Mouse (Mus musculus) heart, postnatal 10 days (tissue): ENCODE results near the gene Tas2r138. TPM values are rescaled to one million over a fixed set of nuclear protein-coding genes. Genes with fewer than 3 reads are reported as not detected.
"Not testable (repeated sequence)": the region's sequence is repeated elsewhere in the genome, so short reads cannot be mapped to it uniquely, and the experiment has no call there.

Source experiments
- DNase-seq, 2 experiments: peaks; one replicate each; pipeline ENCODE4 v3.0.0; 2021
- intact Hi-C: fragments of 180-260 bp; cut with DNase I; formaldehyde crosslinking; loops from one replicate; pipeline ENCODE4 v1.15.1; 2025
- total RNA-seq, 2 experiments: library from RNA; stranded (reverse); gene quantifications; 2 replicates each; pipeline ENCODE4 v1.2.3; 2021

The Tas2r138 gene
- not detected for total RNA-seq

GRCm38 (mm10) chr6:40613260-40613852 lies at the start of gene Tas2r138:
Gene Tas2r138, minus strand, starts transcription at chr6:40613310.
- intact Hi-C loops: no loop called here
- DNase-seq: no peak

GRCm38 (mm10) chr6:40660930-40661329 lies 47.8 kb upstream of the Tas2r138 start:
- no peak for DNase-seq
- intact Hi-C loops: no loop called here

- DNase-seq: no peak
Measured at GRCm38 (mm10) chr6:40650953-40651352, 37.8 kb upstream of the Tas2r138 start.

GRCm38 (mm10) chr6:40645701-40646100 lies 32.6 kb upstream of the Tas2r138 start:
- intact Hi-C loops: no loop called here
- no peak for DNase-seq

More at GRCm38 (mm10) chr6:40650953-40651352, 37.8 kb upstream of the Tas2r138 start:
- intact Hi-C loops: no loop called here

GRCm38 (mm10) chr6:40640710-40641538 lies 27.8 kb upstream of the Tas2r138 start:
- DNase-seq: no peak
- intact Hi-C loops: no loop called here

- intact Hi-C loops: no loop called here
- no peak for DNase-seq
Measured at GRCm38 (mm10) chr6:40637755-40638154, 24.6 kb upstream of the Tas2r138 start.

- intact Hi-C loops: no loop called here
- DNase-seq: no peak
Measured at GRCm38 (mm10) chr6:40635559-40635958, 22.4 kb upstream of the Tas2r138 start.

GRCm38 (mm10) chr6:40634640-40635071 lies 21.5 kb upstream of the Tas2r138 start:
- intact Hi-C loops: no loop called here

GRCm38 (mm10) chr6:40628406-40629000 lies 15.4 kb upstream of the Tas2r138 start, which contains the start of gene Mgam:
Gene Mgam, plus strand, starts transcription at chr6:40628831.
- intact Hi-C loops: no loop called here

More at GRCm38 (mm10) chr6:40634640-40635071, 21.5 kb upstream of the Tas2r138 start:
- DNase-seq: no peak

GRCm38 (mm10) chr6:40626111-40626510 lies 13.0 kb upstream of the Tas2r138 start:
- intact Hi-C loops: no loop called here

More at GRCm38 (mm10) chr6:40628406-40629000, 15.4 kb upstream of the Tas2r138 start, which contains the start of gene Mgam:
- no peak for DNase-seq

GRCm38 (mm10) chr6:40617965-40618364 lies 4.9 kb upstream of the Tas2r138 start:
- intact Hi-C loops: loop anchor here (1.0 kb wide), 1 partner anchor 71 kb away; no protein-coding TSS in a partner anchor
- peak; percentile 75 to 82 for DNase-seq

More at GRCm38 (mm10) chr6:40626111-40626510, 13.0 kb upstream of the Tas2r138 start:
- DNase-seq: no peak

- intact Hi-C loops: no loop called here
- DNase-seq: no peak
Measured at GRCm38 (mm10) chr6:40610244-40610643, 2.9 kb downstream of the Tas2r138 start.

- intact Hi-C loops: no loop called here
- peak; percentile 24 to 32 for DNase-seq
Measured at GRCm38 (mm10) chr6:40607431-40607830, 5.7 kb downstream of the Tas2r138 start.

GRCm38 (mm10) chr6:40598546-40598945 lies 14.6 kb downstream of the Tas2r138 start:
- DNase-seq, intact Hi-C loops: not testable (repeated sequence)

- DNase-seq: no peak
- intact Hi-C loops: no loop called here
Measured at GRCm38 (mm10) chr6:40594804-40595550, 18.1 kb downstream of the Tas2r138 start.

- intact Hi-C loops: no loop called here
- DNase-seq: no peak
Measured at GRCm38 (mm10) chr6:40588346-40588745, 24.8 kb downstream of the Tas2r138 start.

GRCm38 (mm10) chr6:40585645-40586044 lies 27.5 kb downstream of the Tas2r138 start, which contains the start of gene Clec5a:
Gene Clec5a, minus strand, starts transcription at chr6:40585821.
- intact Hi-C loops: no loop called here

GRCm38 (mm10) chr6:40584336-40584735 lies 28.8 kb downstream of the Tas2r138 start:
- intact Hi-C loops: no loop called here
- DNase-seq: no peak

More at GRCm38 (mm10) chr6:40585645-40586044, 27.5 kb downstream of the Tas2r138 start, which contains the start of gene Clec5a:
- no peak for DNase-seq

GRCm38 (mm10) chr6:40576305-40576704 lies 36.8 kb downstream of the Tas2r138 start:
- DNase-seq: no peak

GRCm38 (mm10) chr6:40573618-40574017 lies 39.5 kb downstream of the Tas2r138 start:
- DNase-seq: no peak

More at GRCm38 (mm10) chr6:40576305-40576704, 36.8 kb downstream of the Tas2r138 start:
- intact Hi-C loops: no loop called here

More at GRCm38 (mm10) chr6:40573618-40574017, 39.5 kb downstream of the Tas2r138 start:
- intact Hi-C loops: no loop called here
